In the genomic region with DNA sequence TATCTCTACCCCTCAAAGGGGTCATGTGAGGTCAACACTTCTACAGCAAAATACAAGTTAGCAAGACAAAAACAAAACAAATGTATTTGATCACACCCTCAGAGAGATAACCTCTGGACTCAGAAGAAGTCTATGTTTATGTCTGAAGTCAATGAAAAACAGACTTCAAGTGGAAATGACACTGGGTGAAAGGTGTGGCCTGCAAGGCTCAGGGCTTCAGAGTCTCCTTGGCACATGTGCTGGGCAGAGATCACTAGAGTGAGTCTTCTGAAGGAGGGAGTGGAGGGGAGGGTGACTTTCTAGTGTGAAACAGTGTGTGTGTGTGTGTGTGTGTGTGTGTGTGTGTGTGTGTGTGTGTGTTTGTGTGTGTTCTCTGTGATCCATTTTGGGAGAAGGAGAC, we compare ENCODE assay signal across 18 mouse cellular contexts.
DNase-seq lines count a peak whose midpoint lies in the region; ATAC-seq and TF ChIP-seq lines count a peak whose summit lies in the region.
"Had no signal": no experiment of that assay in that cellular context is flagged by ENCODE, and none has a peak within 500 bp of the region (broad histone marks: within the 10 kb centered on the region; RNA-seq: fewer than 3 reads in every experiment).

No protein-coding gene starts in this region.

- H3K4me3 ChIP-seq in heart, postnatal 0 days (ENCODE audit: low read depth, low read length) = no peak overlapping the region
- no peak overlapping the region for H3K4me3 ChIP-seq in liver, embryonic 11.5 days (ENCODE audit: low read depth, low read length)
- H3K4me3 ChIP-seq: embryonic facial prominence, embryonic 12.5 days; hindbrain, embryonic 15.5 days; myocyte had no signal

- no peak for DNase-seq in heart, postnatal 0 days (ENCODE audit: low spot score)
- DNase-seq in heart, adult 11 months = no peak
- DNase-seq in liver, embryonic 11.5 days (ENCODE audit: low spot score) = peak; percentile 19
- no peak for DNase-seq in liver
- peak; percentile 35 for DNase-seq in T-cell, adult 2 months (ENCODE audit: low spot score)
- no peak for DNase-seq in cerebellum, postnatal 4 days (ENCODE audit: low spot score in 2 of 2)
- DNase-seq: adrenal gland, postnatal 36 days; cerebellum, adult 2 months; gastrocnemius, postnatal 10 days; midbrain, embryonic 14.5 days had no signal

- ATAC-seq in heart, postnatal 0 days (ENCODE audit: insufficient read depth, low read depth) = no peak
- ATAC-seq in liver, embryonic 11.5 days (replicated peaks; ENCODE audit: low FRiP score) = no peak
- ATAC-seq in megakaryocyte progenitor cell, adult 5-6 weeks (replicated peaks; ENCODE audit: poor library complexity) = peak; percentile 47
- no peak for ATAC-seq in frontal cortex, adult (ENCODE audit: low TSS enrichment)

- 0 out of 2 replicates have a peak overlapping the region, but pooled peaks have one; percentile 10 for H3K27ac ChIP-seq in heart, postnatal 0 days (ENCODE audit: low read depth)
- no peak overlapping the region for H3K27ac ChIP-seq in liver, embryonic 11.5 days (ENCODE audit: low read depth, low read length)
- H3K27ac ChIP-seq: embryonic facial prominence, embryonic 12.5 days; hindbrain, embryonic 15.5 days; macrophage had no signal

- no peak overlapping the region for H3K4me2 ChIP-seq in heart, postnatal 0 days (ENCODE audit: low read depth, low read length)
- H3K4me2 ChIP-seq in liver, embryonic 11.5 days = no peak overlapping the region
- H3K4me2 ChIP-seq: embryonic facial prominence, embryonic 12.5 days; hindbrain, embryonic 15.5 days; lung, embryonic 14.5 days had no signal

- H3K4me1 ChIP-seq in heart, postnatal 0 days (ENCODE audit: control insufficient read depth, insufficient read depth) = peaks cover 17% of the 10 kb centered on the region
- peaks cover 4% of the 10 kb centered on the region for H3K4me1 ChIP-seq in liver, embryonic 11.5 days (replicated peaks; ENCODE audit: control insufficient read depth, insufficient read depth, low read length)
- H3K4me1 ChIP-seq: hindbrain, embryonic 15.5 days had no signal

- TF ChIP-seq EP300 in heart, postnatal 0 days (IDR thresholded peaks at IDR 0.05; ENCODE audit: low read depth) = no peak

- H3K27me3 ChIP-seq in heart, postnatal 0 days (ENCODE audit: control insufficient read depth, insufficient read depth, low read length) = no peaks in the 10 kb centered on the region
- no peaks in the 10 kb centered on the region for H3K27me3 ChIP-seq in liver, embryonic 11.5 days (replicated peaks; ENCODE audit: control insufficient read depth, insufficient read depth, low read length)
- H3K27me3 ChIP-seq: CH12.LX; embryonic facial prominence, embryonic 12.5 days; hindbrain, embryonic 15.5 days had no signal

- H3K36me3 ChIP-seq in heart, postnatal 0 days (replicated peaks; ENCODE audit: control insufficient read depth, insufficient read depth, low read length) = no peaks in the 10 kb centered on the region
- no peaks in the 10 kb centered on the region for H3K36me3 ChIP-seq in liver, embryonic 11.5 days (ENCODE audit: control insufficient read depth, insufficient read depth, low read length)
- H3K36me3 ChIP-seq: embryonic facial prominence, embryonic 12.5 days; hindbrain, embryonic 15.5 days had no signal

- H3K9me3 ChIP-seq in heart, postnatal 0 days (replicated peaks; ENCODE audit: control insufficient read depth, low read length) = 0 out of 2 replicates have a peak, but pooled peaks cover 7% of the 10 kb centered on the region
- H3K9me3 ChIP-seq in liver, embryonic 11.5 days (ENCODE audit: control insufficient read depth, low read length) = no peaks in the 10 kb centered on the region
- H3K9me3 ChIP-seq: embryonic facial prominence, embryonic 12.5 days; hindbrain, embryonic 15.5 days had no signal

- H3K9ac ChIP-seq in heart, postnatal 0 days (replicated peaks; ENCODE audit: low read depth, low read length) = no peak overlapping the region
- no peak overlapping the region for H3K9ac ChIP-seq in liver, embryonic 11.5 days (ENCODE audit: low read depth, low read length)
- H3K9ac ChIP-seq: embryonic facial prominence, embryonic 12.5 days; hindbrain, embryonic 15.5 days; lung, embryonic 14.5 days had no signal

- TF ChIP-seq CTCF in heart, postnatal 0 days (IDR thresholded peaks at IDR 0.05; ENCODE audit: low read depth) = no peak

Comparison
In these comparisons a context has a peak if more than half of its experiments do, and no peak if none do; other contexts are left out.
1. DNase-seq: peak in liver, embryonic 11.5 days (single experiment) and T-cell, adult 2 months (single experiment); none in heart, postnatal 0 days (single experiment), heart, adult 11 months (single experiment), liver (single experiment) and cerebellum, postnatal 4 days (0 of 2).